Mouse (Mus musculus) NIH3T3 (cell line): Measurements from ENCODE around the gene Il17d.

Source experiments
- DNase-seq: peaks from one replicate; pipeline ENCODE4 v3.0.0-alpha.2; 2012; ENCODE audit warnings: low read depth

Gene Il17d

GRCm38 (mm10) chr14:57524671-57525387, at the start of gene Il17d:
Gene Il17d, plus strand, starts transcription at chr14:57524777.
- DNase-seq = peak; percentile 35

GRCm38 (mm10) chr14:57475057-57475456, 49.5 kb upstream of the Il17d start:
- peak; percentile 20 for DNase-seq

GRCm38 (mm10) chr14:57482262-57482661, 42.3 kb upstream of the Il17d start:
- no peak for DNase-seq

GRCm38 (mm10) chr14:57484183-57484582, 40.4 kb upstream of the Il17d start:
- DNase-seq = no peak

GRCm38 (mm10) chr14:57489696-57490095, 34.9 kb upstream of the Il17d start:
- DNase-seq = no peak

- peak; percentile 22 for DNase-seq
Measured at GRCm38 (mm10) chr14:57493840-57494239, 30.7 kb upstream of the Il17d start.

- no peak for DNase-seq
Measured at GRCm38 (mm10) chr14:57503729-57504128, 20.8 kb upstream of the Il17d start.

- DNase-seq = peak; percentile 12
Measured at GRCm38 (mm10) chr14:57509554-57509953, 15.0 kb upstream of the Il17d start.

GRCm38 (mm10) chr14:57515156-57515762, 9.3 kb upstream of the Il17d start:
- no peak for DNase-seq

- DNase-seq = no peak
Measured at GRCm38 (mm10) chr14:57517001-57517400, 7.6 kb upstream of the Il17d start.

- DNase-seq = no peak
Measured at GRCm38 (mm10) chr14:57523762-57524161, 815 bp upstream of the Il17d start.

- DNase-seq = peak; percentile 50
Measured at GRCm38 (mm10) chr14:57525388-57526049, 942 bp downstream of the Il17d start.

GRCm38 (mm10) chr14:57526050-57526623, 1.6 kb downstream of the Il17d start:
- no peak for DNase-seq

- DNase-seq = no peak
Measured at GRCm38 (mm10) chr14:57527122-57527521, 2.5 kb downstream of the Il17d start.

- DNase-seq = no peak
Measured at GRCm38 (mm10) chr14:57527598-57527997, 3.0 kb downstream of the Il17d start.

- DNase-seq = no peak
Measured at GRCm38 (mm10) chr14:57529086-57529785, 4.7 kb downstream of the Il17d start.

GRCm38 (mm10) chr14:57529786-57530515, 5.4 kb downstream of the Il17d start:
- DNase-seq = no peak

GRCm38 (mm10) chr14:57532577-57532976, 8.0 kb downstream of the Il17d start:
- no peak for DNase-seq

GRCm38 (mm10) chr14:57533214-57533613, 8.6 kb downstream of the Il17d start:
- DNase-seq = peak; percentile 53

GRCm38 (mm10) chr14:57533841-57534240, 9.3 kb downstream of the Il17d start:
- DNase-seq = no peak

- no peak for DNase-seq
Measured at GRCm38 (mm10) chr14:57534346-57534745, 9.8 kb downstream of the Il17d start.
